Mouse (Mus musculus) cerebellum, postnatal 36 days (tissue): ENCODE measurements at regions not wholly inside any gene's neighbourhood (a gene's known extent, or its start where the extent isn't known, plus 50 kb on each side); places are given as distances from the start of the nearest gene placed in this dataset.

Experiments used
- DNase-seq, 2 experiments: peaks; one replicate each; pipeline ENCODE4 v3.0.0; 2021 to 2022; ENCODE audit warnings: mixed read lengths in 2 of 2

DNA sequence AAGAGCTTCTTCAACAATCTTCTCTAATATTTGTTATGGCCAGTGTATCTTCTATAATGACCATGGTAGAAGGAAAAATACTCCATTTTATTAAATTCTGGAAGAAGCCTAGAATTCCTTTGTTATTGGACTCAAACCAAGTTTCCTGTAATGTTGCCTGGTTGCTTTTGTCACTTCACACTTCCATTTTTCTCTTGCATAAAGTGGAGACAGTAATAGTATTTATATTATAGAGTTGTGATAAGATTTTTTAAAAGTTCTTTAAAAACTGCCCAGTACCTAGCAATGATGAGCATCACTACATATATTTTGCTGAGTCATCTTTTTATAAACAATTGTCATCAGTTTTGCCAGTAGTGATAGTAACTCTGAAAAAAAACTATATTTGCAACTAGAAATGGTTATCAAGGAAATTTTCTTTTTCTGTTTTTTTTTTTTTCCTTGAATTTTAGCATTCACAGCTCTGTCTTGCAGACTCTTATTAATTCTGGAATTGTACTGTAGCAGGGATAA lies 415.2 kb upstream of the Aga start:
- no peak for DNase-seq

DNA sequence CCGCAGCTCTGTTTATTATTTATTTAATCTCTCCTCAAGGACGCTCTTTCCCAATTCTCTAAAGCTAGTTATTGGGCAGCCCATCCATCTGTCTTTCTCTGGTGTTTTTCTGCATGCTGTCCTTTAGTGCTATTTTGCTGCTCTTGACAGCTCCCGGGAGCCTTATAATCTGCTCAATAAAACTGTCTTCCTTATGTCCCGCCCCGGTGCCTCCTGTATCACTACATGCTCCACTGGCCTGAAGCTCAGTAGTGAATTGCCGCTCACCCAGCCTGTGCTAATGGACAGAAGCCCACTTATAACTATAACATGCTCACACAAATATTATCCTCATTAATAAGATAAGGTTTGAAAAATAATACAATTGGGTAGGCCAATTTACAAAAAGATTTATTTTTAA lies 371.5 kb upstream of the Aga start:
- DNase-seq = no peak

DNA sequence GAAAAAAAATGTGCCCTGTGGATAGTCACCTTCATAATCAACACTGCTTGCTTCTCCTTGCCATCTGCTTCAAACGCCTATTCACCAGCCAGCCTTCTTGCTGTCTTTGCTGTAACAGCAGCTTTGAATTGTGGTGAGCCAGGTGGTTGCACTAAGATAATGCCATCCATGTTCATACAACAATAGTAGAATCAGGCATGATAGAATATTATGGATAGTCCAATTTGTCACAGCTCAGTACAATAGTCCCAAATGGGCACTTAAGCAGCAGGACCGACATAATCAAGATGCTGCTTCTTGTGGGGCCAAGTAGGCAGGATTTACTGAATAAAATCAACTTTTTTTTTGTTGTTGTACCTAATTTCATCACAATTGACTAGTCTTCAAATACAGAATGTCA lies 362.6 kb upstream of the Aga start:
- DNase-seq = no peak

DNA sequence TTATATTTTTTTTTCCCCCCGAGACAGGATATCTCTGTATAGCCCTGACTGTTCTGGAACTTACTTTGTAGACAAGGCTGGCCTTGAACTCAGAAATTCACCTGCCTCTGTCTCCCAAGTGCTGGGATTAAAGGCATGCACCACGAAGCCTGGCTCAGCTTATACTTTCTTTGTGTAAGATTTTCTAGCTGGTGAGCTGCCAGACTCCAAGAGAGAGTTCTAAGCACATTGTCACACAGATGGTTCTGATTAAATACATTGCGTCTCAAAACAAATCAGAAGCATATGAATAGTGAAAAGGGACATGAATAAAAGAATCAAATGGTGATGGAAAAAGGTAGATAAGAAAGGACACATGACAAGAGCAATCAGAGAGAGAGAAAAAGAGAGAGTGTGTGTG lies 347.5 kb upstream of the Aga start:
- DNase-seq = no peak

DNA sequence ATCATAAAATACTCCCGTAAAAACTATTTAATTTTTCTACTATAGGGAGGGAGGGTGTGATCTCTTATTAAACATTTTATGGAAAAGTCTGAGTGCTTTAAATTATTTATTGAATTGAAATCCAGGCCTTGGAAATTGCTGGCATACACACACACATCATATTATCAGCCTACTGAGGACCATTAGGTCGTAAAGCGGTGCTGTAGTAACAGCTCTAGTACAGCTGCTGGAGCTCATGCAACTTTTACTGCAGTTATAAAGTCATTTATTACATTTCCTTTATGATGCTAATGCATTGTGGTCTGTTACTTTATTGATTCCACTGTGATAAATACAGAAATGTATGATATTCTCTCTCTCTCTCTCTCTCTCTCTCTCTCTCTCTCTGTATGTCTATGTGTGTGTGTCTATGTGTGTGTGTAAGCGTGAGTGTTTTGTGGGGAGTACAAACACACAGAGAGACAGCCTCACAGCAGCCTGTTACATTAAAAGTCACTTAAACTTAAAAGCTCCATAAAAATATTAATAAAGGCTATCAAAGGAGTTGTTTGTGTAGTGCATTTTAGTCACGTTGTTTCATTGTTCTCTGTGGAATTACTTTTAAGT lies 339.7 kb upstream of the Aga start:
- no peak for DNase-seq

DNA sequence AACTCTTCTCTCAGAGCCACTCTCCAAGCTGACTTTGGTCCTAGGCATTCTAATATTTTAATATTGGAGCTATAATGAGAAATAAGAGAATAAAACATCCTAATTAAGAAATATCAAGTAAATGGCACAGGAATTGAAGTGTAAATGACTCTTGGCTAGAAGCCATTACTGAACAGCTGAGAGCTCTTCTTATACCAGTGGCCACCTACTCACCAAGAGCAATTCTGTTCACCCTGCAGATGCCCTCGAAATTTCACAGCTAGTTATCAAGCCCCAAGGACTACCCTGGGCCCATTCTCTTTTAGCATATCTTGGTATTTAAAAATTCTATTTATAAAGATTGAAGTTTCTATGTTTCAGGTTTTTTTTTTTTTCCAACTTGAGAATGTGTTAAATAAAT lies 319.0 kb upstream of the Aga start:
- DNase-seq = no peak

DNA sequence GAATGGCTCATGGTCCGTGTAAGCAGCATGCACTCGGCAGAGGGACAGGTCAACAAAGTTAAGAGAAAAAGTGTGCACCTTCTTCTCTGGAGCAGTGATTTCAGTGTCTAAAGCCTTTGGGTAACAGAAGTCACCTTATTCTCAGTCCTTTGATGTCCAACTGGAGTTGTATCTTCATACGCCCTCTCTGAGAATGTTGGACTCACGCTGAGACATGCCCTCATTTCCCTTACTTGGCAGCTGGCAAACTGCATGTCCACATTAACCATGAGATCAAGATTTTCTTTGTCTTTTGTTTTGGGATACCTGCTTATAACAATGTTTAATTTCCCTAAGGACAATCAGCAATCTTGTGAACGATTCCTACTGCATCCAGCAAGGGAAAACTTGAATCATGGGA lies 289.3 kb upstream of the Aga start:
- peak; percentile 22 to 33 for DNase-seq
